Mouse (Mus musculus) heart, adult 18-20 months (tissue): ENCODE data around the gene Cdk5rap1. TPM values are rescaled to one million over a fixed set of nuclear protein-coding genes. Genes with fewer than 3 reads are reported as not detected.

Experiments used
- total RNA-seq, 2 experiments: library from RNA; stranded (reverse); gene quantifications; 2 replicates each; pipeline ENCODE4 v1.2.3; 2021

Gene Cdk5rap1
- total RNA-seq, 2 experiments from 2014 or later: 17.3 to 22.8 TPM

Other genes starting within 250 kb of the Cdk5rap1 start
- gene Bpifa3, start 242.7 kb downstream of the Cdk5rap1 start, total RNA-seq: not detected
- 100 to 1,000 TPM in 1 of 2 experiments, under 1 TPM in 1; 0.72 to 404 TPM for gene Bpifa1, start 230.1 kb downstream of the Cdk5rap1 start, total RNA-seq
- not detected for gene Bpifa5, start 210.4 kb downstream of the Cdk5rap1 start, total RNA-seq
- gene Bpifb1, start 182.2 kb downstream of the Cdk5rap1 start, total RNA-seq: 1 to 10 TPM in 1 of 2 experiments, not detected in 1; 9.4 TPM
- not detected for gene Bpifb5, start 149.3 kb downstream of the Cdk5rap1 start, total RNA-seq
- not detected for gene Bpifb9a, start 115.2 kb downstream of the Cdk5rap1 start, total RNA-seq
- not detected for gene Bpifb9b, start 65.8 kb downstream of the Cdk5rap1 start, total RNA-seq
- 10 to 100 TPM; 78.7 to 79.5 TPM for gene Snta1, start 35.1 kb upstream of the Cdk5rap1 start, total RNA-seq
- 10 to 100 TPM; 12.8 to 15.9 TPM for gene Cbfa2t2, start 63.5 kb upstream of the Cdk5rap1 start, total RNA-seq
- not detected for gene 1700003F12Rik, start 174.1 kb upstream of the Cdk5rap1 start, total RNA-seq
- not detected for gene Actl10, start 178.8 kb upstream of the Cdk5rap1 start, total RNA-seq
- under 1 TPM in 1 of 2 experiments, not detected in 1; 0.27 TPM for gene Necab3, start 185.9 kb upstream of the Cdk5rap1 start, total RNA-seq
- under 1 TPM; 0.57 to 0.77 TPM for gene E2f1, start 196.9 kb upstream of the Cdk5rap1 start, total RNA-seq
- gene Pxmp4, start 230.7 kb upstream of the Cdk5rap1 start, total RNA-seq: 10 to 100 TPM; 22.6 to 25.6 TPM
- 1 to 10 TPM; 2.6 to 2.8 TPM for gene Zfp341, start 240.3 kb upstream of the Cdk5rap1 start, total RNA-seq
- gene 4930519P11Rik, start 240.4 kb upstream of the Cdk5rap1 start, total RNA-seq: under 1 TPM in 1 of 2 experiments, not detected in 1; 0.60 TPM